Mouse (Mus musculus): ENCODE data around the gene Kank2.
A peak's percentile ranks its signal among the peaks of the same experiment; 100 is the strongest.

Gene Kank2

DNA sequence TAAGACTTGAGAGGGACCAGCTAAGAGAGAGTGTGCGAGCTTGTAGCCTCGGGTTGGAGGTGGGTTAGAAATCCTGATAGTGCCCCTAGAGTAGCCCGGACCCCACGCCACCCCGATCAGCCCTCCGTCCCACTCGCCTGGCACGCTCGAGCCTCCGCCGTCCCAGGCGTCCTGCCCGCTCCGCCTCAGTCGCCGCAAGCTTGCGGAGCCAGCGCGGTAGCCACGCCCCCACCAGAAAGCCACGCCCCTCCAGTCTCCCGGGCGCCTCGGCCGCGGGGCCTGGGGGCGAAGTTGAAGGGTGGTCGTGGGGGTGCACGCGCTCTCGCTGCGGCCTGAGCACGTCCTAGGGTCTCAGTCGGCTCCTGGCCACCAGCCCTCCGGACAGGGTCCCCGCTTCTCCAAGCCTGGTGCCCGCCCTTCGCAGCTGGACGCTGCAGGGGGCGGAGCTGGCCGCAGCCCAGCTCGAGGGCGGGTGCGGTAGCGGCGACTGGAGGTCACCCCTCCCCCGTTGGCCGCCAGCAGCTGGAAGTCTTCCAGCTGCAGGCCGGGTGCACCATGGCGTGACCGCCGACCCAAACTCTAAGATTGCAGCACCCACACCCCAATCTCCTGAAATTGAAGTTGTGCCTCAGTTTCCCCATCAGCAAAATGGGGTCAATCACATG, at the start of gene Kank2:
Gene Kank2 (minus strand): TSS at position 400 of the 665 bp plus-strand sequence.
- DNase-seq (ENCODE audit: low spot score), result no peak

DNA sequence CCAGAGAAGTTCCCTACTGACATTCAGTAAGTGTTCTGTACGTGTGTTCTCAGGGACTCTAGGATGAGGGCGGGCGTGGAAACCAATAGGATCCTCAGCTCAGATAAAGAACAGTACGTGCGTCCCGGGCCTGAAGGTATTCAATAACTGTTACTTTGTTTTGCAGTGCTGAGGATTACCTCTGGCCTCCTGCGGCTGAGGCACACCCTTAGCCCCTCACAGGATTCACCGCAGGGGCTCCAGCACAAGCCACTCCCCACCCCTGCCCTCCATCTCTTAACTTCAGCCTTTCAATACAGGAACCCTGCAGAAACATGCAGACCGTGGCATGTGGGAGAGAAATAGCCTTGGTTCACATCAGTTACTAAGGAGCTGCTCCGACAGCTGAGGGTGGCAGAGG, 49.4 kb upstream of the Kank2 start:
- DNase-seq (ENCODE audit: low spot score), result no peak

DNA sequence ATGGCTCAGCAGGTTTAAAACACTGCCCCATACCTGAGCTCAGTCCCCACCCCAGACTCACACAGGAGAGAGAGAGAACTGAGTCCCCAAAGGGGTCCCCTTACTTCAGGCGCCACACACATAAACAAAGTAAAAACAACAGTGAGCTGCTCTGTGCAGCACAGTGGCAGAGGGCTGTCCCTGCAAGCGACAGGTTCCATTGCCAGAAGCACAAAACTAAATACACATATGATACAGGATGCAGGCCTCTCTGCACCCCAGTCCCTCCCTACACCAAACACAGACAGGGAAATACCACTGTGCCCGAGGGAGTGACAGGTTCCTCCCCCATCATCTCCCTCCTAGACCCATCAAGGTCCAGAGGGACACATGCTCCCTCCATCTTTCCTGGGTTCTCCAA, 48.9 kb upstream of the Kank2 start:
- no peak for DNase-seq (ENCODE audit: low spot score)

DNA sequence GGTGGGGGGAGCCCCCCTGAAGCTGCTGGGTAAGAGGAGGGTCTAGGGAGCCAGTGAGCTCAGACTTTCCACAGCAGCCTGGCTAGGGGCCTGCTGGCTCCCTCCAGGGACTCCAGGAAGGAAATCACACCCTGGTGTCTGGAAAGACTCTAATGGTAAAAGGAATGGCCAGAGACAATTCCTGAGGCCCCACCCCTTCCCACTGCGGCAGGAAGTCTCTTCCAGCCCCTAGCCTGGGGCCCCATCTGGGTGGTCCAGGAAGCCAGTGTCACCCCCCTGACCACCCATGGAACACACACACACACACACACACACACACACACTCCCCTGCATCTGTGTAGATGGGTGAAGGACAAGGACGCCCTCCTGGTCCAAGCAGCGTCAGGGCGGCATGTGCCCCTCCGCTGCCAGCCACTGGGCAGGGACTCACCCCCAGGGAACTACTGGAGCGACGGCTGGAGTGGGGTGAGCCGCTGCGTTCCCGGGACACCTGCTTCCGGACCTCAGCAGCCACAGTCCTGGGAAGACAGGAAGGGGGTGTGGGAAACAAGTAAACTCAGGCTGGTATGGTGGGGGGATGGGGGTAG, 48.3 kb upstream of the Kank2 start:
- no peak for DNase-seq (ENCODE audit: low spot score)

DNA sequence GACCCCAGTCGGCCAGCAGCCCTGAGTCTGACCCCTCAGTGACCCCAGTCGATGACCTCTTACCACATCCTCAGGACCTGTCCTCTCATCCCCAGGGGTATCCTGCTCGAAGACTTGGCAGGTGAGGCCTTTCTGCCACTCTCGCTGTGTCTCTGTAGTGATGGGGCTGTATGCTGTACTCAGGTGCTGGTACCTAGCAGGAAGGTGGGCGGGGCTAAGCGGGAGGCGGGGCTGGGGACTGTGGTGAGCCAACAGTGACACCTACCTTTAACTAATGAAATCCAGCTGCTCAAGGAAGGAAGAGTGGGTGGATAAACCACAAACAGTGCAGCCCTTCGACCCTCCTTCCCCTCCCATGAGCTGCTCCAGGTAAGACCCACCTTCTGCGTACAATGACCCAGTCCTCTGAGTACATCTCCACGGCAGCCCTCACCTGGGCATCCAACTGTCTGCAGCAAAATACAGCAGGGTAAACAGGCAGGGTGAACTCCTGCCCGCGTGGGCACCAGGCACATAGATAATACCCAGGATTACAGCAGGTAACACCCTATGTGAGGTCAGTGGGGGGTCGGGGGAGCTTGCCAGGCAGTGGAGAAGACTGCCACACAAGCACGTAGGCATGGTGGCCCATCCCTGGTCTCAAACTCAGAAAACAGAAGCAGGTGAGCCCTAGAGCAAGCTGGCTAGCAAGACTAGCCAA, 47.0 kb upstream of the Kank2 start:
- DNase-seq (ENCODE audit: low spot score), result no peak

DNA sequence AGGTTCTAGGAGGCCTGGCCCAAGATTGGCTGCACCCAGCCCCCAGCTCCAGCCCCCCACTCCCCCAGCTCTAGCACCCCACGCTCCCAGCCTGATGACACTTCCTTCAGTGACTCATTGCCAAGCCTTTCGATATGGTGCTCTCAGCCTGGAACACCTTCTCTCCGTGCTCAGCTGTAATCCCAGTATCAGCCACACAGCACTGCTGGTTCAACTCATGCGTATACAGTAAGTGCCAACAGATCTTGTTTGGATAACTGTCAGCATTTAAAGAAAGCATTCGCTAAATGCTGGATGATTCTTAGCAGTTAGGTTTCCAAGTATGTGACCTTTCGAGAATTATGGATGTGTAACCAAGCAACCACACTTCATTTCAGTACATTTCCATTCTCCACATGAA, 44.5 kb upstream of the Kank2 start:
- DNase-seq (ENCODE audit: low spot score), result no peak

DNA sequence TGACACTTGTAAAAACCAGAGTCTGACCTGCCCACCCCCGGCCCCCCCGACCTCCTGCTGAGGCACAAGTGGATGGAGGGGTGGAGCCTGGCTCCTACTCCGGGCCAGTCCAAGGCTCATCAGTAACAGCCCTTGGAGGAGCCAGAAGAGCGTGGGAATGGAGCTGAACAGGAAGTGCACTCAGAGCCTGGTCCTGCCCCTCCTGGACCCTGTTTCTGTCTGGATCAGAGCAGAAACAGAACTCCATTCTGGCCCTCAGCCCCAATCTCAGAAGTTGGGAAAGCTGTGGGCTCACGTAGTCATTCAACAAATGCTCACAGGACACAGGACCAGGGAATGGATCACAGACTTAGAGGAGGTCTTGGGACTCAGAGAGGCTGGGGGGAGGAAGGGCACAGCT, 43.8 kb upstream of the Kank2 start:
- no peak for DNase-seq (ENCODE audit: low spot score)

DNA sequence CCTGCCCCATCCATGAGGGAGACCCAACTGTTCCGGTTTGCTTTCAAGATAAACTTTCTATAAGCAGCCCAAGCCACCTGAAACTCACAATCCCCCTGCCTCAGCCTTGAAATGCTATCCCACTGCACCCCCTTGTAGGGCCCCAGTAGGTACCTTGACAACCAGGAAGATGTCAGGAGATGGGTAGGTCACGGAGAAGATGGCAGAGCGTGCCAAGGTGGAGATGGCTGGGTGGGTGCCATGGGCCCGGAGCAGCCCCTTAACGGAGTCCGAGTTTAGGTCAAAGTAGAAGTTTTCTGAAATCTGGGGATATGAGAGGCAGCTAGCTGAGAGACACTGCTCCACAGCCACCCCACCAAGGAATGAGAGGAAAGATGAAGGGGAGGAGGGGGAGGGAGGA, 42.8 kb upstream of the Kank2 start:
- DNase-seq (ENCODE audit: low spot score), result no peak

DNA sequence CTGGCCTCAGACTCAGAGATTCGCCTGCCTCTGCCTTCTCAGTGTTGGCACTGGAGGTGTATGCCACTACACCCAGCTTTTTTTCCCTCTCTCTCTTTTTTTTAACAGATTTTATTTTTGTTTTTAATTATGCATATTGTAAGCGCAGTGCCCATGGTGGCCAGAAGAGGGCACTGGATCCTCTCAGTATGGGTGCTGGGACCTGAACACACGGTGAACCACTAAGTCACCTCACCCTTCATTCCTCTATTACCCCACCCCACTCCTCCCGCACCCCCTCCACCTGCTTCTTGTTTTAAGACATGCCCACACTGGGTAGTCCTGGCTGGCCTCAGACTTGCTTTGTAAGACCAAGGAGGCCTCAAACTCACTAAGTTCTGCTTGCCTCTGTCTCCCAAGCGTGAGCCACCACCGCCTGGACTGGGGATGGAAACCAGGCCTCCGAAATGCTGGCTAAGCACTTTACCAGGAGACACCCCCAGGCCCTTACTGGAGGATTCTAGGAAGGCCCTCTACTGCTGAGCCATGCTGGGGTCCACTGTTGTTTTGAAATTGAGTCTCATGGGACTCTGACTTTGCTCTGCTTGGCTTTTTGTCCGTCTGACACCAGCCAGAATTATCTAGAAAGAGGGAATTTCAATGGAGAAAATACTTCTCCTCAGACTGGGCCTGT, 41.7 kb upstream of the Kank2 start:
- peak; percentile 59 for DNase-seq (ENCODE audit: low spot score)

DNA sequence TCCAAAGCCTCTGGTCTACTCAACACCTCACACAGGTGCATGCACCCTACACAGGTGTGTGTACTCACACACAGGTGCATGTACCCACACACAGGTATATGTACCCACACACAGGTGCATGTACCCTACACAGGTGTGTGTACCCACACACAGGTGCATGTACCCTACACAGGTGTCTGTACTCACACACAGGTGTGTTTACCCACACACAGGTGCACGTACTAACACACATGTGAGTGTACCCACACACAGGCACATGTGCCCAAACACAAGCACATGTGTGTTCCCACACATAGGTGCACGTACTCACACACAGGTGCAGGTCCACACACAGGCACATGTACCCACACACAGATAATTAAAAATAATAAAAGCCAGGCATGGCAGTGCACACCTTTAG, 39.1 kb upstream of the Kank2 start:
- DNase-seq (ENCODE audit: low spot score), result no peak

DNA sequence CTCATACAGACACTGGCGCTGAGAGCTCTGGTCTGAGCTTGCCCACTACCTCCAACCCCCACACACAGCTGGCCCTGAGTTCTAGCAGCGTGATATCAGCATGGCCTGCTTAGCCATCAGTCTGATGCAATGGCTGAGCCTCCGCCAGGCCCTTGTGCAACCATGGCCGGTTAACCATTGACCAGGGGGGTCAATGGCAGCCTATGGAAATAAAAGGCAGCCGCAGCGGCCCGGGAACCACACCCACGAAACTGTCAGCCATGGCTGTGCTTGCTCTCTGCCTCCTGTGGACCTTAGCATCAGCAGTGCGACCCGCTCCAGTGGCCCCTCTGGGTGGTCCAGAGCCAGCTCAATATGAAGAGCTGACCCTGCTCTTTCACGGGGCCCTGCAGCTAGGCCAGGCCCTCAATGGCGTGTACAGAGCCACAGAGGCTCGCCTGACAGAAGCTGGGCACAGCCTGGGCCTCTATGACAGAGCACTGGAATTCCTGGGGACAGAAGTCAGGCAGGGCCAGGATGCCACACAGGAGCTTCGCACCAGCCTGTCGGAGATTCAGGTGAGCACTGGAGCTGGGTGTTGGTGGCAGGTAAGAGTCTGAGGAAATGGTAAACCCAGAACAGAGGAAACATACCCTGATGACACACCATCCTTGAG, 36.8 kb upstream of the Kank2 start, which contains the start of gene Angptl8:
Gene Angptl8 (plus strand): TSS at position 253 of the 655 bp plus-strand sequence.
- DNase-seq (ENCODE audit: low spot score), result no peak

DNA sequence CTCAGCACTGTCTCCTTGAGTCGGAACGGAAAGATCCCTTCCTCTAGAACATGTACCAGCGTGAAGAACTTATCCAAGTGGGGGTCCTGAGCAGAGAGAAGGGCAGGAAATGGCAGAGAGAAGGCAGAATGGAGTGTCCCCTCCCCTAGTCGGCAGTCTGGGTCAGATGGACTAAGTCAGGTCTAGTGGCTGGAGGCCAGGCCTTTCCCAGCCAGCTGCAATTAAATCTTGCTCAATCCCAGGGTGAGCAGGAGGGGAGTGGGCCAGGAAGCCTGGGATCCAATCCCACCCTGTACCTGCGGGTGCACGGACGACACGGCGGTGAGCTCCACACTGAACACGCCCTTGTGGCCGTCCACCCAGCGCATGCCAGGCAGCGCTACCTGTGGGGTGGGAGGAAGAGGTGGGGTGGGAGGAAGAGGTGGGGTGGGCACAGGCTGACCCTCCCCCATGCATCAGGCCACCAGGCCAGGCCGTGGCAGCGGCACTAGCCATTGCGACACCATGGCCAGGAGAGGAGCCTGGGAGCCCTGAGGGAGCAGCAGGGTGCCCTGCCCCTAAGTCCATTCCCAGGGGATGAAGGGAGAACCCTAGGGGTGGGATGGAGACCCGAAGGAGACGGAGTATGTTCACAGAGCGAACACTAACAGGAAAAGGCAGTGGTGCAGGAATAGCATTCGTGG, 33.2 kb upstream of the Kank2 start:
- DNase-seq (ENCODE audit: low spot score), result no peak

DNA sequence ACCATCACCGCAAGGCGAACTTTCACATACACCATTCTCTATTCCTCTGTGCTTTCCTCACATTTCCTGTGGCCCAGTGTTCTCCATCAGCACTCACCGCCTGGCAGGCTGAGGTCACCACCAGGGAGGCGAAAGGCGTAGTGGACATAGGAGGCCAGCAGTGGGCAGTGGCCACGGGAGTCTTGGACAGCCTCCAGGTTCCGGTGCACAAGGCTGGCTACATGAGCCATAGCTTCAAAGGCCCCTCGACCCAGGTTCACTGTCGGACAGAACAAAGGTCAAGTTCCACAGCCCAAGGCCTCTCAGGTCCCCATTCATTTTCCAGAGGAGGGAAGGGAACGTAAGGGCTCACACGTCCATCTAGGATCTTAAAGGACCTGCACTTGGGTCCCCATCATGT, 32.4 kb upstream of the Kank2 start:
- DNase-seq (ENCODE audit: low spot score), result no peak

DNA sequence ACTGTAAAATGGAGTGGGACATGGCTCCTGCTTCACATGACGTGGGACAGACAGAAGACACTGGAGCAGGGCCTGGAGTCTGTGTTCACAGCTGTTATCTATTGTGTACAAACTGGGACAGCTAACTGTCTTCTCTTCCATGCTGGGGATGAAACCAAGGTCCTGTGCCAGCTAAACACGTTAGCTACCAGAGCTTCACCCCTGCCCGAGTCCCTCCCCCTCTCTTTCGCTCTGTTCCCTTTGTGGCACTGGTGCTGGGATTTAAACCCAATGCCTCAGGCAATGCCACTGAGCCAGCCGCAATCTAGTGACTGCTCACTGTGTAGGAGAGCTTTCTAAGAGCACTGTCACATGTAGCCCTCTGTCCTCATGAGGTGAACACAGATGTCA, 31.9 kb upstream of the Kank2 start:
- no peak for DNase-seq (ENCODE audit: low spot score)

DNA sequence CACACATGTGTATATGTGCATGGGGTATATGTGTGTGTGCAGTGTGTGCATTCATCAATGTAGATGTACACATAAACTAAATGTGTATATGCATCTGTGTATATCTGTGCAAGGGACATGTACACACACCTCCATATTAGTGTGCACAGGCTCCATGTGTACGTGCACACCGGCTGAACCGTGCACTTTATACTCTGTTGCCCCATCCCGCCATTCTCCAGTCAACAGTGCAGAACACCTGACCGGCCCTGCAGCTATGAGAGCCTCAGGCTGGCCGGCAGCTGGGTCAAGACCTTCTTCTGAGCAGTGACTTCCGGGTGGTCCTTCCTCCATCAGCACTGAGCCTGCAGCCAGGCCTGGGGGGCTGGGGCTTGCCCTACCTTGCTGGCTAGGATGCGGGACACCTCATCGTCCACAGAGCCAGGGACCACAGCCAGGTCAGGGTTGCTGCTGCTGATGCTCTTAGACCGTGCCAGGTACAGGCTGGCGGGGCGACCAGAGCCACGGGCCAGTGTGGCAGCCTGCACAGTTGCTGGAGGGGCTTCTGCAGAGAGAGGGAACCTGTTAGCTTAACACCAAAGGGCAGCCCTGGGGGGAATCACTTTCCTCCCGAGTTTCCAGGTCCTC, 31.4 kb upstream of the Kank2 start:
- DNase-seq (ENCODE audit: low spot score), result no peak

DNA sequence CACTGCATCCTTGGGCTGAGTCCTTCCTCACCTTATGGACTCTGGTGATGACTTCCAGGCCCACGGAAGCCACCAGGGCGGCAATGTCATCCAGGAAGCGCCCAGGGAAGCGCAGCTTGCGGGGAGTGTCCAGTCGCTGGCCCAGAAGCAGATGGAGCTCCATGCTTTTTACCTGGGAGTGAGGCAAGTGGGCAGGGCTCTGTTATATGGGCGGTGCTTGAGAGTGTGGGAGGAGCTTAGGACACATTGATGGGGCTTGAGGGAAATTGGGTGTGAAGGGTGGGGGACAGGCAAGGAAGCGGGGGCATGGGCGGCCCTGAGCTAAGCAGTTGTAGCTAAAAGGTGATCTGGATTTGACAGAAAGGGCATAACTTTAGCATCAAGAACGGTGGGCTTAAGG, 25.8 kb upstream of the Kank2 start:
- DNase-seq (ENCODE audit: low spot score), result no peak

DNA sequence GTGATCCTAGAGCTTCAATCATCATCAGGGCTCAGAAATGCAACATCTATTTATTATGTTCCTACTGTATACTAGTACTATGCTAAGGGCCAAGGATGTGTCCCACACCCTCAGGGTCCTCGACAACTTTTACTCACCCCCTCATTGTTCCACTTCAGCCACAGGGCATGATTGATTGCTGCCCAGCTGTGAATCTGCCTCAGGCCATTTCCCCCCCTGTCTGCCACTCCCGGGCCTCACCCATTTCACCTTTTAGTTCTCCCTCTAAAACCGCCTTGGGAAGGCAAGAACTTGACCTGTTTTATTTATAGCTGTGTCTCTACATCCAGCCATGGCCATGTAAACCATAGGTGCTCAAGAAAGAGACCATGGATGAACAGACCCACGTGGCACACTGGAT, 25.4 kb upstream of the Kank2 start:
- DNase-seq (ENCODE audit: low spot score), result no peak

DNA sequence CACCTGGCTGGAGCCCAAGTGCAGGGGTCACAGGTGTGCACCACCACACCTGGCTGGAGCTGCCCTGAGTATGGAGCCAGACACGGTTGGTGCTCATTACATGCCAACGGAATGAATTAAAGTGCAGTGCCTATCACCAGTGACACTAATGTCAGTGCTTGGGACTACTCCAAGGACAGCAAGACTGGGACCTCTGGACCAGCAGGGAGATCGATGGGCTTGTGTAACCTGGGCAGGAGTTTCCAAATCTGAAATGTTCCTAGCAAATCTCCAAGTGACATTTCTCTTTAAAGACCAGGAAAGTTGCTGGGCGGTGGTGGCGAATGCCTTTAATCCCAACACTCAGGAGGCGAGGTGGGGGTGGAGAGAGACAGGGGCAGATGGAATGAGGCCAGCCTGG, 24.1 kb upstream of the Kank2 start:
- DNase-seq (ENCODE audit: low spot score), result no peak

DNA sequence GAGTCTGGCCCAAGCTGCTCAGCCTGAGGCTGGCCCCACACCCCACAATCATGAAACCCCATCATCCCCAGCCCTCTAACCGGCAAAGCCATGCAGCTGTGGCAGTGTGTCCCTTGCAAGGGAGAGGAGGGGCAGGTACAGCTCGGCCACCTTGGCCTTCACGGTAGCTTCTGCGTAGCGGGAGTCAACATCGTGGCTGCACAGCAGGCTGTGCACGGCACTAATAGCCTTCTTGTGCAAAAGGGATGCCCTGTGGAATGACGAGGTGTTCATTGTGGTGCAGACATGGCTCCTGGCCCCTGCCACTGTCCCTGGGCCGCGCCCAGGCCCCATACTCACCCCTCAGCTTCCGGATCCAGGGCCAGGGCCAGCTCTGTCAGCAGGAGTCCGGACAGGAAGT, 21.6 kb upstream of the Kank2 start:
- no peak for DNase-seq (ENCODE audit: low spot score)

DNA sequence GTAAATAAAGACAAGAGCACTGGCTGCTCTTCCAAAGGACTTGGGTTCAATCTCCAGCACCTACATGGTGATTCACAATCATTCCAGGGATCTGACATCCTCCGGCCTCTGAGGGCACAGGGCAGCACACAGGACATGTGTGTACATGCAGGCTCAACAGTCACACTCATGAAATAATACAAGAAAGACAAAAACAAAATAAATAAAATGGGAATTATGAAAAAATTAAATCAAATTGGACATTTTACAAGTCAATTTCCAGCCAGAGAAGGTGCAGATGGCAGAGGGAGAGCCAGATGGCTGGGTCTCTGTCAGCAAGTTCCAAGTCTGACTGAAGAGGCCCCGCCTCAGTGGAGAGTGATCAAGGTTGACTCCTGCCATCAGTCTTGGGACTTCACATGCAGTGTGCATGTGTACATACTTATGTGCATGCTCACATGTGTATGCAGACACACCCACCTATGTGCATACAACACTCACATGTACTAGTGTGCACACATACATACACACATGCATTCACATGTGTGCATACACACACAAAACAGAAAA, 20.7 kb upstream of the Kank2 start:
- DNase-seq (ENCODE audit: low spot score), result no peak

DNA sequence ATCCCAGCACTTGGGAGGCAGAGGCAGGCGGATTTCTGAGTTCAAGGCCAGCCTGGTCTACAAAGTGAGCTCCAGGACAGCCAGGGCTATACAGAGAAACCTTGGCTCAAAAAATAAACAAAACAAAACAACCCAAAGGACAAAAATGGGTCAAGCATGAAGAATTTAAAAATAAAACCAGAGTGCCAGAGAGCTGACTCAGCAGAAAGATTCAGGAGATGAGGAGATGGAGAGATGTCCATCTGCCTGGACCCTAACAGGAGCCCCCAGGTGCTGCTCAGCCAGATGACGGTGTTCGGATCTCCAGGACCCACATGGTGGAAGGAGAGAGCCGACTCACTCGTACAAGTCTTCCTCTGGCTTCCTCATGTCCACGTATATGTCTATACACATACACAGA, 20.0 kb upstream of the Kank2 start:
- DNase-seq (ENCODE audit: low spot score), result no peak

Data from layer of hippocampus, adult 9-10 months (tissue).